Mouse (Mus musculus): Measurements from ENCODE around the gene Nos1ap.
A peak's percentile ranks its signal among the peaks of the same experiment; 100 is the strongest.

The Nos1ap gene

DNA sequence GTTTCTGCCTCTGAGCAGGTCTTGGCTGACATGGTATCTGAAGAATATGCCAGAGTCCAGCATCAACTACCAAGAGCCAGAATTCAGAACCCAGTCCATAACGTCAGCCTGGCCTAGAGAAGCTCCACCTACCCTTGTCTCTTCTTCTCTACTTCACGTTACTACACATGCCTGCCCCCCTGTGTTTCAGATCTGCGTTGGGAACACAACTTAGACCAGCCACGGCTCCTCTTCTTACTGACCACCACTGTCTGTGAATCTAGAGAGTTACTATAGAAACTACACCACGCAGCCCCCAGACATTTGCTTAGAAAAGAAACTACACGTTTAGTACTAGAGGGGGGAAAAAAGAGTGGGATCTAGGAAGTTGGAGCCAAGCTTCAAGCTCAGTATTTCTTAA is 2.9 kb downstream of the Nos1ap start:
- peak; percentile 28 for DNase-seq

DNA sequence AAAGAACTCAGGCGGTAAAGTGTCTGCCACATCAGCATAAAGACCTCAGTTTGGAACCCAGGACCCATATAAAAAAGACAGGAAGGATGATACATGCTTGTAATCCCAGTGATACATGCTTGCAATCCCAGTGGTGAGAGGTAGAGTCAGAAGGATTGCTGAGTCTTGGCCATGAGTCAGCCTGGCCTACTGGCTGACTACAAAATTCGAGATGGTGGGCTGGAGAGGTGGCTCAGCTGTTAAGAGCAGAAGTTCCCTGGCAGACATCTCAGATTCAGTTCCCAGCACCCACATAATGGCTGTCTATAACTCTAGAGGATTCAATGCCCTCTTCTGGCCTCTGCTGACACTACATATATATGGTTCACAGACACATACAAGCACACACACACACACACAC is 5.7 kb downstream of the Nos1ap start:
- DNase-seq, result no peak

DNA sequence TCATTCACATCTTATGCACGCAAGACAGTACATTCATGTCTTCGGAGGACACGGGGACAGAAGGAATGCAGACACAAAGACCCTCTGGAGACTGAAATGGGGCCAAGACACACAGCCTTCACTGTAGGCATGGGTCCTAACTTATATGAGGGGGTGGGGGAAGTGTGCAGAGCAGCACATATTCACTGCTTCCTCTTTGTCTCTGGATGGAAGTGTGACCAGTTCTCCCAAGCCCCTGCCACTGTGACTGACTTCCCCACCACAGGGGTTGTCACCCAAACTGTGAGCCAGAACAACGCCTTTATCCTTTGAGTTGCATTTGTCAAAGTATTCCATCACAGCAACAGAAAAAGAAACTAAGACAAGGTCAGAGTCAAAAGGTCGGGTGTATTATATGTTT is 7.3 kb downstream of the Nos1ap start:
- DNase-seq, result no peak

DNA sequence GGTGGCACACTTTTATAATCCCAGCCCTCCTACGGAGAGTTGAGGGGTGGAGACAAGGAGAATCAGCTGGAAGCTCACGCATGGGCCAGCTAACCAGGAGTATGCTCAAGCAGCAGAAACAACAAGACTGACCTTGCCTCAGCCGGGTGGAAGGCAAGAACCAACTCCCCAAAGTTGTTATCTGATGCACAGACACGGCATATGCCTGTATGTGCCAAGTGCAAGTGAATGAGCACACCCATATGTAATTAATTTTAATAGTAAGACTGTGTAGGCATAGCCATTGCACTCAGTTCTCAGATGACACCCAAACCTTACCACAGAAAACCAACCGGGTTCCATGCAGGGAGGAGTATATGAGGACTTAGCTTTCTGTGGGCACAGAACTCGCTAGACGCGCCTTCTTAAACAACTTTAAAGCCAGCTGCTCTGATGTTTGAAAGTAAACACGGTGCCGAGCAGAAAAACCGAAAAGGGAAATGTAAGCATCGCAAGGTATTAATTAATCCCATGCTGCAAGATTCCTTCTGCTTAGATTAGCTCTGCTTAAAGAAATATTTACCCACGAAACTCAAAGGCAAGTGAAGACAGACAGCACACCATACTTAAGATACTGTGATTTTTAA is 9.1 kb downstream of the Nos1ap start:
- DNase-seq, result no peak

DNA sequence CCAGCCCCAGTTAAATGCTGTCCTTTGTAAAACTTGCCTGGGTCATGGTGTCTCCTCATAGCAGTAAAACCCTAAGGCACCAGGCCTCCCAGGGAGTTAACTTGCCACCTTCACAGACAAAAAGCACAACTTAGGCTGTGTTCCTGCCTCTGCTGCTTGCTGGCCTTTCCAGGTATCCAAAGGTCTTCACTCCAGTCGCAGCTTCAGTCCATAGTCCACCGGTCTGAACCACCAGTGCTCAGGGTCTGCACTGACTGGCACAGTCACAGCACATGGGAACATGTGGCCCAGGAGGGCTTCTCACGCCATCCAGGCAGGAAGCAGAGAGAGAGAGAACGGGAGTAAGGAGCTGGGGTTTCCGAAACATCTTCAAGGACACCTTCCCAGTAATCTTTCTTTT is 10.2 kb downstream of the Nos1ap start:
- DNase-seq, result no peak

DNA sequence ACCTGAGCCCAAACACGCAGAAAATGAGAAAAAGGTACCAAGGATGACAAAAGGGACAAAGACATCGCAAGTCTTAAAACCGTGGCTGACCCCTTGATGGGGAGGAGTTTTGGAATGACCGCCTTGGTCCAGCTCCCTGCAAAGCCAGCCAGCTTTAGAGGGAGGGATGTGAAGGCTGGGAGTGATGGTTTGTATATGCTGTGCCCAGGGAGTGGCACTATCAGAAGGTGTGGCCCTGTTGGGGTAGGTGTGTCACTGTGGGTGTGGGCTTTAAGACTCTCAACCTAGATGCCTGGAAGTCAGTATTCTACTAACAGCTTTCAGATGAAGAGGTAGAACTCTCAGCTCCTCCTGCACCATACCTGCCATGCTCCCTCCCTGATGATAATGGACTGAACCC is 10.6 kb downstream of the Nos1ap start:
- no peak for DNase-seq

DNA sequence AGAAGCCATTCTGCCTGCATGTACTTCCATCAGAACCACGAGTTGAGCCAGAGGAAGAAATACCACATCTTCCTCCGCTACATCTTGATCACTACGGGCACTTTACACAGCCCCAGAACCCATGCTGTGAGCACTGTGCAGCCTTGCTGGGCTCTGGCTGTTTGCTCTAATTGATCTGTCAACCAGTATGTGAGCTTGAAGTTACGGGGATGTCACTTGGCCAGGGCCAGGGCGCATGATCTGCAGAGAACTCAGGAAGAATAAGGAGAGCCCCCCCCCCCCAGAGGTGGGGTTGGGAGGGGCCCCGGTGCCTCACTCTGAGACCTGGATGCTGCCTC is 13.0 kb downstream of the Nos1ap start:
- no peak for DNase-seq

DNA sequence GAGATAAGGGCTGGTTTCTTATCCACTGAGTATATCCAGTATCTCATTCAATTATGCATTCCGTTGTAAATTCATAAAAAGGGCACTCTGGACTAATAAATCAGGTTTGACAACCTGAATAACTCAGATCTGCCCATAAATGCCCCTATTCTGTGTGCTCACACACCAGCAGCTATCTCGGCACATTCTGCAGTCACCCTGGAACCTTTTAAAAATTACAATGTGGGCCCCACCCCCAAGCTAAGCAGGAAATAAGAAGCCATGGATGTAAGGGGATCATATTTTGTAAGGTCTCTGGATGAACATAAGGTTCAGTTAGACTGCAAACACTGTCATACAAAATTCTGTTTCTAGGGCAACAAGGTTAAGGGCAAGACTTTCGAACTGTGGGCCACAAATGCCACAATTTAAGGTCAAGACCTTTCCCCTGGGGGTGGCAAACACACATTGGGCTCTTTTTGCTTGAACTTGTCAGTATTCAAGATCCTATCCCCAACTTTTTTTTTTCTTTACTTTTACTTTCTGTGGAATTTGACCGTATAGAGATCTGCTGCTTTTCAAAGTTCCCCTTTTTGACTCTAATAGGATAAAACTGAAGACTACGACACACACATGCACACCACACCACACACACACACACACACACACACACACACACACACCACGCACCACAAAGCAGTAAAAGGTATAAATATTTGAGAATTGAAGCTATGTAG is 13.5 kb downstream of the Nos1ap start:
- no peak for DNase-seq

DNA sequence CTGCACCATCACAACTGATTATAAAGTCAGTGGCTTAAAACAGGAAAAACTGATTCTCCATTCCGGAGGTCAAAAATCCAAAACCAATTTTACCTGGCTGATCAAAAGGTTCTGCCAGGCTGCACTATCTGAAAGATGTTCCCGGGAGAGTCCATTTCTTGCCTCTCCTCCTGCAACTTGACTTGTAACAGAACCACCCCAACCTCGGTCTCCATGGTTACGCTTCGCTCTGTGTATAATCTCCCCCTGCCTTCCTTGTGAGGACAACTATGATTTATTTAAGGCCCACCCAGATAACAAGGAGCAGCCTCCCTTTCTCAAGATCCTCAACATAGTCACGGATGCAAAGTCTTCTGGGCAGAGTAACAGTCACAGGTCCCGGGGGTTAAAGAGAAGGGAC is 16.5 kb downstream of the Nos1ap start:
- DNase-seq, result no peak

DNA sequence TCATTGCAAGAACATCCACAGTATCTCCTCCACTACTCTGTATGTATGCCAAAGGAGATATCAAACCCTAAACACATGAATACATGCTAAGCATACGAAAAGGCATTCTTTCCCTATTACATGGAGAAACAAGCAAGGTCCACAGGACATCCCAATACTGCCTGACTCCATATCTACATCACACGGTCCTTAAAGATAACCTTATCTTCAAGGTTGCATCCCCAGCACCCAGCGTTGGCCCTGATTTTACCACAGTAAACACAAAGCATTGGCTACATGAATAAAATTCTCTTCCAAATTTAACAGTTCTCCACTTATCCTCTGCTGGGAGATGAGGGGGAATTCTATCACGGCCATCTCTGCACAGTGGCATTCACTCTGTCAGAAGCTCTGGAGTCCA is 22.7 kb downstream of the Nos1ap start:
- DNase-seq, result no peak

DNA sequence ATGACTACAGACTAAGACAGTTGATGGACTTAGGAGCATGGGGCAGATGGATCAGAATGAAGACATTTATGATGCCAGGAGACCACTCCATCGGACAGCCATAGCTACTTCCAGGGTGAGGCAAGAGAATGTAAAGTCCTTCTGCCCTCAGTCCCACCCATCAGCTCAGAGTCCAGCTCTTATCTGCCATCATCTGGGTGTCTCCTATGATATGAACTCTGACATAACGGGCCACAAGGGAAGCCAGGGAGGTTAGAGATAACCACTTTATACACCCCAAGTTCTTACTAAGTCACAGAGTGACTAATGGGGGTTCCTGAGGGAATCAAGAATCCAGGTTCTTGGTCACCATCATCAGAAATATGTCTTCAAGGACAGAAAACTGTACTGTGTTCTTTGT is 23.1 kb downstream of the Nos1ap start:
- DNase-seq, result no peak

DNA sequence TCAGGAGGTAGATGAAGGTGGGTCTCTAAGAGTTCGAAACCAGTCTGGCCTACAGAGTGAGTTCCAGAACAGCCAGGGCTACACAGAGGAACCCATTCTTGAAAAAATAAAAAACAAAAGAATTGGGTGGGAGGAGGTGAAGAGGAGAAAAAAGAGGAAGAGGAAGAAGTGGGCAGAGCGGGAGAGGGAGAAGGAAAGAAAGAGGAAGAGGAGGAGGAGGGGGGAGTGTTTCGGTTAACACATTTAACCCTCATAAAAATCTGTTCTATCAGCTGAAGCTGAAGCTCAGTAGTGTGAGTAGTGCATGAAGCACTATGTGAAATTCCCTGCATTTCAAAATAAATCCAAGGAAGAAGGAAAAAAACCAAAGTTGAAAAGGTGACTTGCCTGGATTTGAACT is 24.7 kb downstream of the Nos1ap start:
- DNase-seq, result no peak

DNA sequence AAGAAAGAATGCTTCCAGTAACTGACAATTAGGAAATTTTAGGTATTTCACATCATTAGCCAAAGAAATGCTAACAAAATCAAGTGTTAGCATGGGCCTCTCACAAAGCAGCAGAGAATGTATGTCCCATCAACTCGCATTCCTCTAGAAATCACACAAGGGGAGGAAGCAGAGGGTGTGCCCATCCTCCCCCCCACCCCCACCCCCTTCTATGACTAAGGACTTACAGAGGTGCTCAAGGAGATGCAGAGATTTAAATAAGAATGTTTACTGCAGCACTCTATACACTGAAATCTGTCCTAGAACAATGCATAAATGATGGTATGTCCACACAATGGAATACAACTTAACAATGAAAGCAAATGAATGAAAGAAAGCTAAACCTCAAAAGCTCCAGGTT is 27.2 kb downstream of the Nos1ap start:
- DNase-seq, result no peak

DNA sequence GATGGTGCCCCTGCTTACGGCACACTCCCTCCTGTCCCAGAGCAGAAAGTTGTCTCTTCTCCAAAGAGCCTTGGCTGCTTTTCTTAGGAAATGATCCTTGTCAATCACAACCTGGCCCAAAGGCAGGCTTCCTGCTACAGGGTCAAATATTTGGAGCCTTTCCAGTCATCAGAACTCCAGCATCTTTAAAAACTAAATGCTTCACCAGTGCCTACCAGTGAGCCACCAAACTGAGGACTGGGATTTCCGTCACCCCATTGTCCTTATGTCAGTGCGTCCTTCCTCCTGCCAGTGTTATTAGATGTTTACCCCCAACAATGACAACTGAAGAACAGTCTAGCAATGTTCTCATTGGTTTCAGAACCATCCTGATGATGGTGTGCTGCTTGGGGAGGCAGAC is 28.9 kb downstream of the Nos1ap start:
- no peak for DNase-seq

DNA sequence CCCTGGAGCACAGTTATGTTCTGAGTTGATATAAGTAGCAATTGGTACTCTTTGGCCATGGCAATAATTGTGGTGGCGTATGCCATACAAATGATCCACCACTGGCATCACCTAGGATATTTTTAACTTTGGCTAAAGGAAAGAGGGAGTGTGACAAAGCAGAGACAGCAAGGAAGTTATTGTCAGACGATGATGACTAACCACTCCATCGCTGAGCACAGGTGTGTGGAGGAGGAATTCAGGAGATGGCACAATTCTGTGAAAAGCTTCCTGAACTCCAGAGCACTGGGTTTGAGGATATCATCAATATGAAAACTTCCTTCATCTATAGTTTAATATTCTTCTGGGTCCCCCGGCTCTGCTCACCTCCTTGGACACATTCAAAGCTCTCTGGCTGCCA is 31.7 kb downstream of the Nos1ap start:
- no peak for DNase-seq

DNA sequence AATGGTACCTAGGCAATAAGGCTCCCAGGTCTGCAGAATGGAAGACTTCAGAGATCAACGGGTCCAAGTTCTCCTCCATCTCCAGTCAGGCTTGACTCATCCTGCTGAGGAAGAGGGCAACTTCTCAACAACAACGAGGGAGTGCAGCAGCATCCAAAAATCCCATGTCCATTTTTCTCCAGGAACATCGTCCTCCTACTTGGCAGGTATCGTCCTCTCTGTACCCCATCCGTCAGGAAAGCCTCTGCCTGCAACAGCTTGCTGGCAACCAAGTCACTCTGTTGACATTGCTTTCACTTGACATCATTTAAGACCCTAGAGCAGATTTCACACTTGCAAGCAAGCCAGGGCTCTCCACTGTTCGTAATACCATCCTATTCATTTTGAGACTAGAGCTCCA is 33.0 kb downstream of the Nos1ap start:
- DNase-seq, result no peak

DNA sequence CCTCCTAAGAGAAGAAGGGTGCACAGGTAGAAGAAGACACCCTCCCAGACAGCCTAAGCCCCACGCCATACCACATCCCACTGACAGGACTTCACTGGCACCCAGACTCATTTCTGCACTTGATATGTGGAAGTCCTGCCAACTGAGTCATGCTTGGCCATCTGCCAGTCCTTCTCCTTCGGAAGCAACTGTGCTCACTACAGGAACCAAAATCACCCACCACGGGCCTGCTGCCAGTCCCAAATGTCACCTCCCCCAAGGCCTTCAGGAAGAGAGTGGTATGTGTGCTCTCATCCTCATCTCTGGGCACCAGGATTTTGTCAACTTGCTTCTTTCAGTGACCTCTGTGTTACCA is 34.7 kb downstream of the Nos1ap start:
- DNase-seq, result peak; percentile 88

DNA sequence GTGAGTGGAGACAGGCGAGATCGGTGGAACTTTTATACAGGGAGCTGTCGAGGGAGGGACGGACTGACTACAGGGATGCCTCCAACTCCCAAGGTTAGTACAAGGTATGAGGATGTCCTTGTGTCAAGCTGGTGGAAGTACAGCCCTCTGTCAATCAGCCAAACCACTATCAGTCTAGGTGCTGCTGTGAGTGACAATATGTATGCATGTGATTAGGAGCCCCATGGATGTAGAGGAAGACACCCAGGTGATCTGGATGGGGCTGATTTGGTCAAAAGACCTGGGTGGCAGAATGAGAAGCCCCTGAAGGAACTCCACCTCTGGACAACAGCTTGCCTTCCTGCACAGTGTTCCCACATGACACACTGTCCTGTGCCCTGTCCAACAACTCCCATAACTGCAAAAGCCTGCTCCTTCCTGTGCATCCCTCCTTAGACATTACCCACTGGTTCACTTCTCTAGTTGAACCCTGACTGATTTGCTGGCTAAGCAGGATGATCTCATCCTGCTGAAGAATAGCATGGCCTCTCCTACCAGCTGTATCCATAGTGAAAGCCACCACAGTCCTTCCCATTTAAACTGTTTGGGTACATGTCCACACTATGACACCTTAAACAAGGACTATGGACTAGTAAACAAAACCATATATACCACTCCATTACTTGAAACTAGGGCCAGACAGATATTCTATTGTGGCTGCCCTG is 35.3 kb downstream of the Nos1ap start:
- no peak for DNase-seq

DNA sequence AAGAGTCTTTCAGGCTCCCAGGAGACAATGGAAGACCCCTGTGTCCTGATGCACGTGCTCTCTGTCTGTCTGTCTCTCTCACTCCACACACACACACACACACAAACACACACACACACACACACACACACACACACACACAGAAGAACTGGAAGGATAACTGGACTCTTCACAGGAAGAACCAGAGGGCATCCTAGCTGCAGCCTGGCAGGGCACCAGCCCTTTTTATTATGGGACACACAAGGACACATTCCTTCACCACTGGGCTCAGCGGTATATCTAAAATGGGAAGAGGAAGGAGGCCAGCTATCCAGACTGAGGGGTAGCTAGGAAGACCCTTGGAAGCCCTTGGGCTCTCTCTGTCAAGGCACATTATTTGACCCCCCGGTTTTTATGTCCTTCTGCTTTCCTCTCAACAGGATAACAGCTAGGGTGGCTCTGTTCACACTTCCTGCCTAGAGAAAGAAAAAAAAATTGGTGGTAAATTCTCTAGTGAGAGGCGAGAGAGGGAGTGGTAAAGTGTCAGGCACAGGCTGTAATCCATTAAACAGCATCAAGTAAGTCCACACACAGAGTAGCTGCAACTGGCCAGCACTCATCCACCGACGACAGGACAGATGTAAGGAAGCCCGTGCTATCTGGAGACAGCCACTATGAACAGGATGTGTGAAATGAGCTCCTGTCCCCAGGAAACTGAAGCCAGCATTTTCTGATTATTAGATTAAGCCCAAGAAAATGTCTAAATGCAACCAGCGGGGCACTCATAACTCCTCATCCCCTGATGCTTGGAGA is 38.8 kb downstream of the Nos1ap start:
- DNase-seq, result no peak

DNA sequence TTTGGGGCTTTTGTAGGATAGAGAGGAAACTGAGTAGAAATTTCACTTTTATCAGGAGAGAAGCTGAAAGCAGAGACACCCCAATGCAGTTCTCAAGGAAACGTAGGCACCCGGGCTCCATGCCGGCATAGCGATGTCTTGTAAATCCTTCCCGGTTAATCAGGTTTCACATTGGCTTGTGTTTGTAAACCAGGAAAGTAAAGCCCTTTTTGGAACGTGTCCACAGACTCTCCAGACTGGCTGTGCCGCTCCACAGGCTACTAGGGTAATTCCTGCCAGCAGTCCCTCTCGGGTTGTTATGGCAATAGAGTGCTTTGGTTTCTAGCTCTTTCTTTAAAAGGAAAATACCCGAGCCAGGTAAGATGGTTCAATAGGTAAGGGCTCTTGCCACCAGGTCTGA is 40.6 kb downstream of the Nos1ap start:
- DNase-seq, result no peak

DNA sequence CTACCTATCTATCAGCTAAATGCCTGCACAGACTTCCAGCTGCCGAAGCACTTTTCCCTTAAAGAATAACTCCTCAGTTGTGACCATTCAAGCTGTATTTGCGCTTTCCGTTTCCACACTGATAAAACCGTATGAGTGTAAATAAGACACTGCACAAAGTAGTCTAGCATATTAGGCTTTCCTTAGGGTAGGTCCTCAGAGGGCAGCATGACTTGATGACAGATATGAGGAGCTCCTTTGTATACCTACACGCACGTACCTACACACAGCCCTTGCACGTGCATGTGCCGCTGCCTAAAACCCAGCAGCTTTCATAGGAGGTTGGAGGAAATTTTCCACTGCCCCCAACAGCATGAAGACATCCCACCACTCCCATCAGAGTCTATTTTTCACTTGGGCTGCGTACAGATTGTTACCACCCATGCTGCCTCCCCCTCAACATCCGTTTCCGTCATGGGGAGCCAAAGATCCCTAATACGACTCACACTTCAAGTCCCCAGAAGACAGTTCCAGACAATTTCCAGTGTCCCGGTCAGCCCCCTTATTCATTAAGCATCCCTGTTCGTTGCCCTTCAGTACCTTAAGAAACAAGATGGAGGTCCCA is 41.4 kb downstream of the Nos1ap start:
- no peak for DNase-seq

DNA sequence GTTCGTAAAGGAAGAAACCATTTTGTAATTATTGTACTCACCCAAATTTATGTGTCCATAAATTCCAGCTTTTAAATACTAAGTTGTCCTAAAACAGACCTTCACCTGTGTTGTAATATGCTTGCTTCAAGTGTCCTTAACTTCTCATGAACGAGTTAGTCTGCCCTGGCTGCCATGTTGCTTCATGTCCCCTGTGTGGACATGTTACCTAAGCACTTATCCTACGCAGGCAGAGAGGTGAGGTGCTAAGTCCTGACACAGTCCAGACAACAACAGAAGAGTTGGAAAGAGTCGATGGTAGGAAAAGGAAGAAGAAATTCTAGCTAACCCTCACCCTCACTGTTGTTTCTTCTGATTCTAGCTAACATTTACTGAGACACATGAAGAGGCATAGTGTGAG is 43.4 kb downstream of the Nos1ap start:
- no peak for DNase-seq

DNA sequence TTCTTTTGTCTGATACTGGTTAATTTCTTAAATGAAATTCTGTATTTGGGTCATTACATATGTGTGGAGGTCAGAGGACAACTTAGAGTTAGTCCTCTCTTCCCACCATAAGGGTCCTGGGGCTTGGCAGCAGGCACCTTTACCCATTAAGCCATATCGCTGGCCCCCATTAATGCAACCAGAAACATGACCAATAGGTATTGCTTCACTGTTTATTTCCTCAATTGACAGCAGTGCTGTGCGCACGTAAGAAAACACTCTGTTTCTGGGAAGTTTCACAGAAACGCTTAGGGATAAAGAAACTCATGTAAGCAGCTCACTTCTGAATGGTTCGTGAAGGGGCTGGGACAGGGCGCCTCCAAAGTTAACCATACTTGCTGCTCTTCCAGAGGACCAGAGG is 44.4 kb downstream of the Nos1ap start:
- DNase-seq, result no peak

DNA sequence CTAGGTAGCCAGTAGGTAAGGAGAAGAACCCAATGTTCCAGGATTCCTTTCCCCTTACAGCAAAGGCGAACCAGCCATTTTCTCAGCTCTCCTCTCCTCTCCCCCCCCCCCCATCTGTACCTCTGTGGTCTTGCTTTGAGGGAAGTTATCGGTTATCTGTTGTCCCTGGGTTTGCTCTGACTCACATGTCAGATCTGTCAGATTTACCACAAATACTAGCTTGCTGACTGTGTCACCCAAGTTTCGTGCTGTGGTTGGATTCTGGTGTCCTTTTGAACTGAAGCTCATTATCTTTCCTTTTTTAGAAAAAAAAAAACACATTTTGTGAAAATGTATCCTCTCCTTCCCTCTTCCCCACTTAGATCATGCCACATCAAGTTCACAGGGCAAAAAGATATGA is 50.2 kb downstream of the Nos1ap start:
- no peak for DNase-seq

Data from right cerebral cortex, postnatal 14 days (tissue).